Mouse (Mus musculus) kidney, embryonic 16.5 days (tissue): Measurements from ENCODE around the gene Ikbke. TPM values are rescaled to one million over a fixed set of nuclear protein-coding genes. Genes with fewer than 3 reads are reported as not detected.
"Not testable (repeated sequence)": the region's sequence is repeated elsewhere in the genome, so short reads cannot be mapped to it uniquely, and the experiment has no call there.

Experiments
- ATAC-seq: fragments of 200-750 bp; cut with Nextera tagmentation; 2 replicates; pipeline ENCODE4 v1.8.0; 2017; ENCODE audit warnings: moderate TSS enrichment; ENCODE audit not compliant: low FRiP score, low TSS enrichment
- H3K27ac ChIP-seq: fragments of 300-500 bp; sonication (generic); 2 replicates; pipeline ENCODE4 v1.5.1; 2014; ENCODE audit warnings: low read length
- H3K27me3 ChIP-seq: fragments of 300-500 bp; sonication (generic); 2 replicates; pipeline ENCODE4 v1.6.1; 2014; ENCODE audit warnings: low read length, control low read depth, mixed read lengths; ENCODE audit not compliant: insufficient read depth
- H3K36me3 ChIP-seq: fragments of 300-500 bp; sonication (generic); 2 replicates; pipeline ENCODE4 v1.6.1; 2014; ENCODE audit warnings: low read length, control low read depth, mixed read lengths; ENCODE audit not compliant: insufficient read depth
- H3K4me1 ChIP-seq: fragments of 300-500 bp; sonication (generic); 2 replicates; pipeline ENCODE4 v1.6.1; 2014; ENCODE audit warnings: low read length, control low read depth, mixed read lengths; ENCODE audit not compliant: insufficient read depth
- H3K4me2 ChIP-seq: fragments of 300-500 bp; sonication (generic); replicated peaks from 2 replicates; pipeline ENCODE4 v1.6.1; 2014; ENCODE audit warnings: low read depth, low read length
- H3K4me3 ChIP-seq: fragments of 300-500 bp; sonication (generic); 2 replicates; pipeline ENCODE4 v1.5.1; 2014; ENCODE audit warnings: mild to moderate bottlenecking, low read length
- H3K9ac ChIP-seq: fragments of 300-500 bp; sonication (generic); replicated peaks from 2 replicates; pipeline ENCODE4 v1.6.1; 2014; ENCODE audit warnings: low read length
- H3K9me3 ChIP-seq: fragments of 300-500 bp; sonication (generic); 2 replicates; pipeline ENCODE4 v1.6.1; 2016; ENCODE audit warnings: low read length, control low read depth
- WGBS: fragments of 180-500 bp; shearing (Covaris S2); extraction: QIAGEN DNeasy Blood & Tissue Kit; methylation state at CpG from one replicate; pipeline ENCODE4 v1.1.7; 2014; 5-methylcytosine and 5-hydroxymethylcytosine counted together
- polyA plus RNA-seq: library from polyadenylated mRNA; unstranded; fragments of >200 nt; fragmentation: Nextera tagmentation; extraction: Ambion mirVana; gene quantifications from 2 replicates; pipeline ENCODE4 v1.2.1, GENCODE M21; 2015

Gene Ikbke
- polyA plus RNA-seq = 4.8 and 5.5 TPM in 2 replicates

GRCm38 (mm10) chr1:131279456-131279776 lies at the start of gene Ikbke:
Gene Ikbke (minus strand): TSS chr1:131279606.
- Histone ChIP-seq H3K9ac (peak within 1 kb of the TSS; percentile 57), H3K4me2 (peak within 1 kb of the TSS; percentile 61), H3K9me3 (no peaks in the 10 kb centered on the region), H3K36me3 (no peaks in the 10 kb centered on the region), H3K4me1 (peaks cover 25% of the 10 kb centered on the region), H3K4me3 (peak within 1 kb of the TSS; percentile 49), H3K27me3 (no peaks in the 10 kb centered on the region), H3K27ac (no peak within 1 kb of the TSS)
- peak; percentile 20; the same call in 1 of the 2 replicates for ATAC-seq
- 24% methylated on average over 4 of the region's 4 CpGs for WGBS

GRCm38 (mm10) chr1:131329093-131329492 lies 49.7 kb upstream of the Ikbke start:
- not testable (repeated sequence) for H3K4me1 ChIP-seq, H3K9ac ChIP-seq, H3K27me3 ChIP-seq, H3K4me2 ChIP-seq, H3K4me3 ChIP-seq, ATAC-seq, H3K27ac ChIP-seq, H3K9me3 ChIP-seq
- peaks cover 23% of the 10 kb centered on the region; the same call in 1 of the 2 replicates for H3K36me3 ChIP-seq
- 91% methylated on average over 1 of the region's 1 CpGs for WGBS

GRCm38 (mm10) chr1:131327167-131327566 lies 47.8 kb upstream of the Ikbke start:
- WGBS = 67% methylated on average over 1 of the region's 1 CpGs
- no peak for ATAC-seq
- Histone ChIP-seq H3K4me1 (no peaks in the 10 kb centered on the region), H3K4me3 (no peak overlapping the region), H3K4me2 (no peak overlapping the region), H3K27ac (no peak overlapping the region), H3K36me3 (peaks cover 23% of the 10 kb centered on the region; the same call in 1 of the 2 replicates), H3K27me3 (no peaks in the 10 kb centered on the region), H3K9me3 (no peaks in the 10 kb centered on the region), H3K9ac (no peak overlapping the region)

GRCm38 (mm10) chr1:131324816-131325463 lies 45.5 kb upstream of the Ikbke start:
- Histone ChIP-seq H3K4me2 (no peak overlapping the region), H3K9me3 (no peaks in the 10 kb centered on the region), H3K27ac (no peak overlapping the region), H3K36me3 (peaks cover 20% of the 10 kb centered on the region; the same call in 1 of the 2 replicates), H3K27me3 (no peaks in the 10 kb centered on the region), H3K4me3 (no peak overlapping the region), H3K9ac (no peak overlapping the region), H3K4me1 (no peaks in the 10 kb centered on the region)
- ATAC-seq = no peak
- 94% methylated on average over 3 of the region's 3 CpGs for WGBS

- H3K4me2 ChIP-seq = no peak overlapping the region
- H3K4me1 ChIP-seq = no peaks in the 10 kb centered on the region
- H3K4me3 ChIP-seq = no peak overlapping the region
- H3K27ac ChIP-seq = no peak overlapping the region
- ATAC-seq = no peak
- 91% methylated on average over 3 of the region's 3 CpGs for WGBS
- no peak overlapping the region for H3K9ac ChIP-seq
- peaks cover 42% of the 10 kb centered on the region for H3K36me3 ChIP-seq
- no peaks in the 10 kb centered on the region for H3K9me3 ChIP-seq
- no peaks in the 10 kb centered on the region for H3K27me3 ChIP-seq
Measured at GRCm38 (mm10) chr1:131319598-131320330, 40.4 kb upstream of the Ikbke start.

GRCm38 (mm10) chr1:131318397-131318796 lies 39.0 kb upstream of the Ikbke start:
- no peak for ATAC-seq
- Histone ChIP-seq H3K36me3 (peaks cover 40% of the 10 kb centered on the region), H3K27ac (no peak overlapping the region), H3K4me1 (no peaks in the 10 kb centered on the region), H3K9ac (no peak overlapping the region), H3K4me3 (no peak overlapping the region), H3K9me3 (no peaks in the 10 kb centered on the region), H3K4me2 (no peak overlapping the region), H3K27me3 (no peaks in the 10 kb centered on the region)
- WGBS = 64% methylated on average over 2 of the region's 2 CpGs

- 94% methylated on average over 5 of the region's 5 CpGs for WGBS
- H3K9ac ChIP-seq = no peak overlapping the region
- H3K36me3 ChIP-seq = peaks cover 42% of the 10 kb centered on the region
- no peak overlapping the region for H3K4me2 ChIP-seq
- H3K27me3 ChIP-seq = no peaks in the 10 kb centered on the region
- H3K4me1 ChIP-seq = no peaks in the 10 kb centered on the region
- no peak for ATAC-seq
- no peak overlapping the region for H3K4me3 ChIP-seq
- H3K9me3 ChIP-seq = no peaks in the 10 kb centered on the region
- H3K27ac ChIP-seq = no peak overlapping the region
Measured at GRCm38 (mm10) chr1:131317625-131318024, 38.2 kb upstream of the Ikbke start.

- H3K4me3 ChIP-seq = no peak overlapping the region
- peaks cover 45% of the 10 kb centered on the region for H3K36me3 ChIP-seq
- H3K9ac ChIP-seq = no peak overlapping the region
- 87% methylated on average over 3 of the region's 3 CpGs for WGBS
- H3K27me3 ChIP-seq = no peaks in the 10 kb centered on the region
- no peak overlapping the region for H3K27ac ChIP-seq
- no peak overlapping the region for H3K4me2 ChIP-seq
- H3K4me1 ChIP-seq = no peaks in the 10 kb centered on the region
- H3K9me3 ChIP-seq = no peaks in the 10 kb centered on the region
- no peak for ATAC-seq
Measured at GRCm38 (mm10) chr1:131311284-131311683, 31.9 kb upstream of the Ikbke start.

GRCm38 (mm10) chr1:131310237-131310818 lies 30.9 kb upstream of the Ikbke start:
- Histone ChIP-seq H3K27ac (no peak overlapping the region), H3K4me2 (no peak overlapping the region), H3K4me3 (no peak overlapping the region), H3K36me3 (peaks cover 36% of the 10 kb centered on the region), H3K4me1 (no peaks in the 10 kb centered on the region), H3K9me3 (no peaks in the 10 kb centered on the region), H3K27me3 (no peaks in the 10 kb centered on the region), H3K9ac (no peak overlapping the region)
- no peak for ATAC-seq
- 89% methylated on average over 5 of the region's 5 CpGs for WGBS

- H3K9me3 ChIP-seq = no peaks in the 10 kb centered on the region
- H3K4me2 ChIP-seq = no peak overlapping the region
- no peak overlapping the region for H3K4me3 ChIP-seq
- ATAC-seq = no peak
- no peaks in the 10 kb centered on the region for H3K27me3 ChIP-seq
- H3K4me1 ChIP-seq = no peaks in the 10 kb centered on the region
- WGBS = 63% methylated on average over 2 of the region's 2 CpGs
- peaks cover 5% of the 10 kb centered on the region; the same call in 1 of the 2 replicates for H3K36me3 ChIP-seq
- no peak overlapping the region for H3K9ac ChIP-seq
- no peak overlapping the region for H3K27ac ChIP-seq
Measured at GRCm38 (mm10) chr1:131300750-131301149, 21.3 kb upstream of the Ikbke start.
